Mouse (Mus musculus) kidney, embryonic 16.5 days (tissue): ENCODE data around the gene Sec62. TPM values are rescaled to one million over a fixed set of nuclear protein-coding genes. Genes with fewer than 3 reads are reported as not detected.
"Not testable (repeated sequence)": the region's sequence is repeated elsewhere in the genome, so short reads cannot be mapped to it uniquely, and the experiment has no call there.

Source experiments
- ATAC-seq: fragments of 200-750 bp; cut with Nextera tagmentation; 2 replicates; pipeline ENCODE4 v1.8.0; 2017; ENCODE audit warnings: moderate TSS enrichment; ENCODE audit not compliant: low FRiP score, low TSS enrichment
- H3K27ac ChIP-seq: fragments of 300-500 bp; sonication (generic); 2 replicates; pipeline ENCODE4 v1.5.1; 2014; ENCODE audit warnings: low read length
- H3K27me3 ChIP-seq: fragments of 300-500 bp; sonication (generic); 2 replicates; pipeline ENCODE4 v1.6.1; 2014; ENCODE audit warnings: low read length, control low read depth, mixed read lengths; ENCODE audit not compliant: insufficient read depth
- H3K36me3 ChIP-seq: fragments of 300-500 bp; sonication (generic); 2 replicates; pipeline ENCODE4 v1.6.1; 2014; ENCODE audit warnings: low read length, control low read depth, mixed read lengths; ENCODE audit not compliant: insufficient read depth
- H3K4me1 ChIP-seq: fragments of 300-500 bp; sonication (generic); 2 replicates; pipeline ENCODE4 v1.6.1; 2014; ENCODE audit warnings: low read length, control low read depth, mixed read lengths; ENCODE audit not compliant: insufficient read depth
- H3K4me2 ChIP-seq: fragments of 300-500 bp; sonication (generic); replicated peaks from 2 replicates; pipeline ENCODE4 v1.6.1; 2014; ENCODE audit warnings: low read depth, low read length
- H3K4me3 ChIP-seq: fragments of 300-500 bp; sonication (generic); 2 replicates; pipeline ENCODE4 v1.5.1; 2014; ENCODE audit warnings: mild to moderate bottlenecking, low read length
- H3K9ac ChIP-seq: fragments of 300-500 bp; sonication (generic); replicated peaks from 2 replicates; pipeline ENCODE4 v1.6.1; 2014; ENCODE audit warnings: low read length
- H3K9me3 ChIP-seq: fragments of 300-500 bp; sonication (generic); 2 replicates; pipeline ENCODE4 v1.6.1; 2016; ENCODE audit warnings: low read length, control low read depth
- WGBS: fragments of 180-500 bp; shearing (Covaris S2); extraction: QIAGEN DNeasy Blood & Tissue Kit; methylation state at CpG from one replicate; pipeline ENCODE4 v1.1.7; 2014; 5-methylcytosine and 5-hydroxymethylcytosine counted together
- polyA plus RNA-seq: library from polyadenylated mRNA; unstranded; fragments of >200 nt; fragmentation: Nextera tagmentation; extraction: Ambion mirVana; gene quantifications from 2 replicates; pipeline ENCODE4 v1.2.1, GENCODE M21; 2015

Gene Sec62
- polyA plus RNA-seq, 1 experiment from 2014 or later: 63.4 TPM

- H3K36me3 ChIP-seq, ATAC-seq, H3K27ac ChIP-seq, H3K4me3 ChIP-seq, H3K4me2 ChIP-seq, H3K4me1 ChIP-seq, H3K9me3 ChIP-seq, H3K9ac ChIP-seq: not testable (repeated sequence)
- 95% methylated on average over 8 of the region's 8 CpGs for WGBS
- H3K27me3 ChIP-seq: peaks cover 10% of the 10 kb centered on the region; the same call in 1 of the 2 replicates
These were observed 66.9 kb downstream of the Sec62 start for GRCm38 (mm10) chr3:30859599-30859998.

DNA sequence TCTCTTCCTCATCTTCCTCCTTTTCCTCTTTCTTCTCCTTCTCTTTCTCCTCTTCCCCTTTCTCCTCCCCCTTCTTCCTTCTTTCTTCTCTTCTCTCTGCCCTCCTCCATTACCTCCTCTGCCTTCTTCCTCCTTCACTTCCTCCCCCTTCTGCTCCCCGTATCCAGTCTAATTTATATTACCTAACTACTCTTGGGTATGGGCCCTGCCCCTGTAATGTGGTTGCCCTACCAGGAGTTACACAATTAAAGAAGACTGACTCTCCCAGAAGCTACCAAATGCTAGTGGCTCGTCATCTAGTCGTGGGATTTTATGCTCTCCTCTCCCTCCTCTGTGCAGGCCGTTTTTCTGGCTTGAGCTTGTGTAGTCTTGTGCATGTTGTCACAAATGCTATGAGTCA lies 68.0 kb downstream of the Sec62 start:
- no peaks in the 10 kb centered on the region for H3K36me3 ChIP-seq
- H3K27ac ChIP-seq: no peak overlapping the region
- WGBS: 78% methylated on average over 4 of the region's 4 CpGs
- H3K9me3 ChIP-seq: no peaks in the 10 kb centered on the region
- H3K9ac ChIP-seq: no peak overlapping the region
- peaks cover 4% of the 10 kb centered on the region; the same call in 1 of the 2 replicates for H3K27me3 ChIP-seq
- no peak for ATAC-seq
- no peak overlapping the region for H3K4me2 ChIP-seq
- H3K4me1 ChIP-seq: no peaks in the 10 kb centered on the region
- H3K4me3 ChIP-seq: no peak overlapping the region

- Histone ChIP-seq H3K36me3 (no peaks in the 10 kb centered on the region), H3K9ac (no peak overlapping the region), H3K27me3 (no peaks in the 10 kb centered on the region), H3K4me3 (no peak overlapping the region), H3K4me1 (no peaks in the 10 kb centered on the region), H3K9me3 (no peaks in the 10 kb centered on the region), H3K27ac (no peak overlapping the region), H3K4me2 (no peak overlapping the region)
- no peak for ATAC-seq
- WGBS: 63% methylated on average over 5 of the region's 5 CpGs
These were observed 71.2 kb downstream of the Sec62 start for GRCm38 (mm10) chr3:30863712-30864435.

DNA sequence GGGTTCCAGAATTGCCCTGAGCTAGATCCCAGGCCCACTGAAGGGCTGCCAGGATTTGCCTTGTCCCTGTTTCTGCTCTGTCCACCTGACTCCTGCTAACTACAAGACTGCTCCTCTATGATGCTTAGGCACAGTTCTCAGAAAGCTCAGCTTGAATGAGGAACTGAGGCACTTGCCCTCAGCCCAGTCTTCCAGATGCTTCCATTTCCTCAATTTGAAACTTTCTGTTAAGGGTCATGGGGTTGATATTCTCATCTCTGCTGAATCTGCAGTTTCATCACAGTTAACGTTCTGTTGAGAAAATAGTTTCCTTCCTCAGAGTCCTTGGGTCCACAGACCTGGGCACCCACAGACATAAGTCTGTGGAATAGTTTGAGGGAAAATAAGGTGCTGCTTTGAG lies 72.0 kb downstream of the Sec62 start:
- WGBS: 73% methylated on average over 1 of the region's 1 CpGs
- no peak overlapping the region for H3K27ac ChIP-seq
- no peaks in the 10 kb centered on the region for H3K9me3 ChIP-seq
- H3K27me3 ChIP-seq: no peaks in the 10 kb centered on the region
- no peak overlapping the region for H3K4me2 ChIP-seq
- no peaks in the 10 kb centered on the region for H3K36me3 ChIP-seq
- no peak overlapping the region for H3K9ac ChIP-seq
- ATAC-seq: no peak
- no peaks in the 10 kb centered on the region for H3K4me1 ChIP-seq
- no peak overlapping the region for H3K4me3 ChIP-seq

- Histone ChIP-seq H3K4me2 (no peak overlapping the region), H3K9ac (no peak overlapping the region), H3K36me3 (no peaks in the 10 kb centered on the region), H3K4me3 (no peak overlapping the region), H3K27ac (no peak overlapping the region), H3K27me3 (no peaks in the 10 kb centered on the region), H3K9me3 (no peaks in the 10 kb centered on the region), H3K4me1 (no peaks in the 10 kb centered on the region)
- 80% methylated on average over 5 of the region's 5 CpGs for WGBS
- no peak for ATAC-seq
These were observed 75.5 kb downstream of the Sec62 start for GRCm38 (mm10) chr3:30868176-30868575.

GRCm38 (mm10) chr3:30868625-30869024 lies 76.0 kb downstream of the Sec62 start:
- no peaks in the 10 kb centered on the region for H3K9me3 ChIP-seq
- H3K36me3 ChIP-seq: no peaks in the 10 kb centered on the region
- H3K4me1 ChIP-seq: no peaks in the 10 kb centered on the region
- no peak overlapping the region for H3K9ac ChIP-seq
- 74% methylated on average over 5 of the region's 5 CpGs for WGBS
- H3K4me3 ChIP-seq: no peak overlapping the region
- H3K27me3 ChIP-seq: no peaks in the 10 kb centered on the region
- no peak overlapping the region for H3K4me2 ChIP-seq
- no peak for ATAC-seq
- no peak overlapping the region for H3K27ac ChIP-seq

DNA sequence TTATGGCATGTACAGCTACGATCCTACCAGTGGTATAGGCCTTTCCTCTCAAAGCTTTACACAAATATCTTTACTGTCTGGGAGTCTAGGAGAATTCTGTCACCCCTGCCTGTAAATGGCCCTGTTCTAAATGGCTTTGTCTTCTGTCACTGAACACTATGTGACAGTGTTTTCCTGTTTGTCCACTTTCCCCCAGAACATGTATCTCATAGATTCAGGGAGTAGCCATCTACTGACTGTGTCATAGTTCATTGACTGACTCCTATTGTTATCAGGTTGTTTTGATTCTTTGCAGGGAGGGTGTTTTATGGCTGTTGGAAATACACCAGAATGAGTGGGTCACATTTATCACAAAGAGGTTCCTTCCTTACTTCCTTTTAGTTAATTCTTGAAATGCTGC lies 77.3 kb downstream of the Sec62 start:
- no peaks in the 10 kb centered on the region for H3K36me3 ChIP-seq
- no peak overlapping the region for H3K9ac ChIP-seq
- H3K4me1 ChIP-seq: no peaks in the 10 kb centered on the region
- H3K4me3 ChIP-seq: no peak overlapping the region
- no peak overlapping the region for H3K27ac ChIP-seq
- no peaks in the 10 kb centered on the region for H3K9me3 ChIP-seq
- WGBS: 67% methylated on average over 1 of the region's 1 CpGs
- ATAC-seq: no peak
- H3K4me2 ChIP-seq: no peak overlapping the region
- no peaks in the 10 kb centered on the region for H3K27me3 ChIP-seq

Other genes with a start within 250 kb of the Sec62 start
- 78.3 and 80.4 TPM in 2 replicates for gene Mecom, start 244.9 kb upstream of the Sec62 start, polyA plus RNA-seq
- 0.07 TPM in 1 of 2 replicates, not detected in the other for gene Actrt3, start 192.9 kb upstream of the Sec62 start, polyA plus RNA-seq
- gene Mynn, start 190.8 kb upstream of the Sec62 start, polyA plus RNA-seq: 41.9 and 42.6 TPM in 2 replicates
- 0.11 and 0.18 TPM in 2 replicates for gene Lrriq4, start 148.4 kb upstream of the Sec62 start, polyA plus RNA-seq
- gene Lrrc34, start 145.0 kb upstream of the Sec62 start, polyA plus RNA-seq: 2.4 and 2.9 TPM in 2 replicates
- gene Lrrc31, start 93.0 kb upstream of the Sec62 start, polyA plus RNA-seq: 0.27 and 0.35 TPM in 2 replicates
- gene Samd7, start 46.6 kb upstream of the Sec62 start, polyA plus RNA-seq: not detected in 2 replicates
- gene Gpr160, start 63.1 kb downstream of the Sec62 start, polyA plus RNA-seq: 16.9 and 17.1 TPM in 2 replicates
- 5.1 and 6.8 TPM in 2 replicates for gene Phc3, start 176.5 kb downstream of the Sec62 start, polyA plus RNA-seq
- 39.7 and 42.5 TPM in 2 replicates for gene Prkci, start 202.9 kb downstream of the Sec62 start, polyA plus RNA-seq